Mouse (Mus musculus) stomach, postnatal 0 days (tissue): Measurements from ENCODE around the gene Ctnna2.

Experiments used
- CTCF ChIP-seq: IDR thresholded peaks from 2 replicates; pipeline ENCODE4 v1.5.1; 2016; ENCODE audit warnings: antibody characterized with exemption, low read depth, mild to moderate bottlenecking, moderate library complexity
- EP300 ChIP-seq: optimal IDR thresholded peaks from 2 replicates; pipeline ENCODE3; 2016; ENCODE audit warnings: antibody characterized with exemption

GRCm38 (mm10) chr6:77838653-77839052, 140.8 kb downstream of the Ctnna2 start:
- TF ChIP-seq CTCF (no peak), EP300 (no peak)
